9 mouse cellular contexts compared by ENCODE assay signal in the genomic region with DNA sequence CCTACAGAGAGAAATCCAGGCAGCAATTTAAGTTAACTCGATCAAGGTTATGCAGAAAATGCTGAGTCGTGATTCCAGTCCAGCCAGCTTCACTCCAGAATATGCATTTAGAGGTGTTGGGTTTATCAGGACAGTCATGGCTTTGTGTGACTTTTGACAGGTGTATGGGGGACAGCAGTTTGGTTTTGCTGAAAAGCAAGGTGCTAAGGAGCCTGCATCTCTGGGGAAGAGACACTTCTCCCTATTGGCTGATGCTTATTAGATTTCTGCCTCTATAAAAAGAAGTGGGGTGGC. TPM values are rescaled to one million over a fixed set of nuclear protein-coding genes. Genes with fewer than 3 reads are reported as not detected.
DNase-seq lines count a peak whose midpoint lies in the region; ATAC-seq and TF ChIP-seq lines count a peak whose summit lies in the region.
"Had no signal": no experiment of that assay in that cellular context is flagged by ENCODE, and none has a peak within 500 bp of the region (broad histone marks: within the 10 kb centered on the region; RNA-seq: fewer than 3 reads in every experiment).

No protein-coding gene starts in this region.

- no peak overlapping the region for H3K27ac ChIP-seq in lung, embryonic 15.5 days
- H3K27ac ChIP-seq in embryonic fibroblast, embryonic 13.5 days (ENCODE audit: insufficient read depth, low read length), result no peak overlapping the region
- no peak overlapping the region for H3K27ac ChIP-seq in intestine, embryonic 16.5 days (ENCODE audit: low read length)
- no peak overlapping the region for H3K27ac ChIP-seq in neural tube, embryonic 15.5 days (replicated peaks)
- H3K27ac ChIP-seq: macrophage had no signal

- peak overlapping the region; percentile 96 for H3K4me3 ChIP-seq in lung, embryonic 15.5 days
- H3K4me3 ChIP-seq in embryonic fibroblast, embryonic 13.5 days (ENCODE audit: insufficient read depth, low read length), result peak overlapping the region; percentile 80
- H3K4me3 ChIP-seq in intestine, embryonic 16.5 days (ENCODE audit: low read length), result peak overlapping the region; percentile 93
- peak overlapping the region; percentile 93 for H3K4me3 ChIP-seq in neural tube, embryonic 15.5 days (replicated peaks)

- H3K4me2 ChIP-seq in lung, embryonic 15.5 days, result peak overlapping the region; percentile 91
- H3K4me2 ChIP-seq in intestine, embryonic 16.5 days (ENCODE audit: low read depth, low read length), result peak overlapping the region; percentile 97
- H3K4me2 ChIP-seq in neural tube, embryonic 15.5 days, result peak overlapping the region; percentile 99

- WGBS in lung, embryonic 15.5 days, result 3% methylated on average over 2 of the region's 2 CpGs
- 5% methylated on average over 2 of the region's 2 CpGs for WGBS in intestine, embryonic 16.5 days
- 7% methylated on average over 2 of the region's 2 CpGs for WGBS in neural tube, embryonic 15.5 days

- no peaks in the 10 kb centered on the region for H3K36me3 ChIP-seq in lung, embryonic 15.5 days
- no peaks in the 10 kb centered on the region for H3K36me3 ChIP-seq in intestine, embryonic 16.5 days (ENCODE audit: control insufficient read depth, insufficient read depth, low read length)
- H3K36me3 ChIP-seq in neural tube, embryonic 15.5 days, result no peaks in the 10 kb centered on the region

- TF ChIP-seq CTCF in embryonic fibroblast, embryonic 13.5 days (IDR thresholded peaks at IDR 0.05; ENCODE audit: borderline replicate concordance, insufficient read depth, low read length), result no peak

- no peak for DNase-seq in lung, adult 18-20 months
- no peak for DNase-seq in natural killer cell, adult 2 months (ENCODE audit: low spot score in 2 of 2)
- no peak for DNase-seq in layer of hippocampus, adult 18-20 months (ENCODE audit: low spot score in 2 of 2)

- no peak overlapping the region for H3K9ac ChIP-seq in lung, embryonic 15.5 days
- peak overlapping the region; percentile 90; the same call in 1 of the 2 replicates for H3K9ac ChIP-seq in intestine, embryonic 16.5 days (ENCODE audit: low read depth, low read length)
- H3K9ac ChIP-seq in neural tube, embryonic 15.5 days (replicated peaks), result peak overlapping the region; percentile 91

- no peak for TF ChIP-seq POLR2A in embryonic fibroblast, embryonic 13.5 days (IDR thresholded peaks at IDR 0.05; ENCODE audit: low read depth, low read length)

- ATAC-seq in lung, embryonic 15.5 days (ENCODE audit: borderline replicate concordance, extremely low read depth, low FRiP score, low TSS enrichment), result no peak
- ATAC-seq in intestine, embryonic 16.5 days, result no peak
- no peak for ATAC-seq in neural tube, embryonic 15.5 days (ENCODE audit: low FRiP score)
- ATAC-seq in granulocyte monocyte progenitor cell, adult 5-6 weeks (replicated peaks; ENCODE audit: poor library complexity, severe bottlenecking), result no peak

- H3K27me3 ChIP-seq in lung, embryonic 15.5 days, result no peaks in the 10 kb centered on the region
- no peaks in the 10 kb centered on the region for H3K27me3 ChIP-seq in intestine, embryonic 16.5 days (replicated peaks; ENCODE audit: control insufficient read depth, insufficient read depth, low read length)
- H3K27me3 ChIP-seq in neural tube, embryonic 15.5 days (replicated peaks), result no peaks in the 10 kb centered on the region

- H3K9me3 ChIP-seq in lung, embryonic 15.5 days, result no peaks in the 10 kb centered on the region
- H3K9me3 ChIP-seq in intestine, embryonic 16.5 days (ENCODE audit: control insufficient read depth, low read length), result no peaks in the 10 kb centered on the region
- no peaks in the 10 kb centered on the region for H3K9me3 ChIP-seq in neural tube, embryonic 15.5 days (replicated peaks)

- peaks cover 23% of the 10 kb centered on the region for H3K4me1 ChIP-seq in lung, embryonic 15.5 days
- peaks cover 11% of the 10 kb centered on the region for H3K4me1 ChIP-seq in embryonic fibroblast, embryonic 13.5 days (ENCODE audit: control insufficient read depth, insufficient read depth, low read length)
- H3K4me1 ChIP-seq in intestine, embryonic 16.5 days (ENCODE audit: control insufficient read depth, insufficient read depth, low read length), result peaks cover 6% of the 10 kb centered on the region
- peaks cover 28% of the 10 kb centered on the region for H3K4me1 ChIP-seq in neural tube, embryonic 15.5 days

RNA-seq across cellular contexts. Expression of a gene that starts 1.3 kb away (rescaled TPM):
- 5.3 and 5.6 TPM in 2 replicates for polyA plus RNA-seq in lung, embryonic 15.5 days (2015; fragmentation: Nextera tagmentation; extraction: Ambion mirVana)
- 23.5 and 29.4 TPM in 2 replicates for polyA plus RNA-seq in embryonic fibroblast, embryonic 13.5 days (2011; ENCODE audit: insufficient read length, low read depth, missing spikeins)
- polyA plus RNA-seq in intestine, embryonic 16.5 days (2015; fragmentation: Nextera tagmentation; extraction: Ambion mirVana), result 2.8 and 3.3 TPM in 2 replicates
- polyA plus RNA-seq in neural tube, embryonic 15.5 days (2015; fragmentation: Nextera tagmentation; extraction: Ambion mirVana), result 7.0 and 7.3 TPM in 2 replicates
- total RNA-seq in granulocyte monocyte progenitor cell, adult 5-6 weeks (2014; fragmentation: Nextera tagmentation), result 13.7 and 15.7 TPM in 2 replicates
- total RNA-seq in granulocyte monocyte progenitor cell, adult 5-6 weeks (2017), result 15.8 and 17.6 TPM in 2 replicates
- 10 to 100 TPM; 64.3 to 71.3 TPM for total RNA-seq in layer of hippocampus, adult 18-20 months (2021)
